Comparison of ENCODE assay signal across 28 mouse cellular contexts in genomic region chr9:96716735-96717444, GRCm38 (mm10).
"Had no signal": no experiment of that assay in that cellular context is flagged by ENCODE, and none has a peak within 500 bp of the region (broad histone marks: within the 10 kb centered on the region; RNA-seq: fewer than 3 reads in every experiment).

No protein-coding gene starts in this region.

- H3K36me3 ChIP-seq: hindbrain, embryonic 10.5 days; hindbrain, embryonic 12.5 days; intestine, embryonic 15.5 days; limb, embryonic 12.5 days had no signal

- H3K9me3 ChIP-seq: heart, embryonic 13.5 days; heart, embryonic 15.5 days; hindbrain, embryonic 10.5 days; hindbrain, embryonic 12.5 days; intestine, embryonic 15.5 days; limb, embryonic 10.5 days; limb, embryonic 12.5 days; liver, embryonic 13.5 days; liver, embryonic 15.5 days had no signal

- DNase-seq: gastrocnemius, adult 2 months; gastrocnemius, postnatal 10 days; gastrocnemius, postnatal 25 days; heart, postnatal 10 days; heart, postnatal 4 days; kidney, adult 18-20 months; kidney, adult 8-10 months; kidney, postnatal 25 days; kidney, postnatal 4 days; liver; liver, embryonic 13.5 days; liver, postnatal 0 days had no signal

- H3K9ac ChIP-seq: heart, embryonic 15.5 days; hindbrain, embryonic 12.5 days; hindbrain, embryonic 14.5 days; intestine, embryonic 15.5 days; limb, embryonic 12.5 days; liver, embryonic 13.5 days; liver, embryonic 15.5 days; liver, postnatal 0 days had no signal

- H3K4me2 ChIP-seq: heart, embryonic 11.5 days; heart, embryonic 13.5 days; heart, embryonic 15.5 days; hindbrain, embryonic 12.5 days; hindbrain, embryonic 14.5 days; intestine, embryonic 15.5 days; limb, embryonic 12.5 days; liver, embryonic 11.5 days; liver, embryonic 13.5 days; liver, embryonic 15.5 days had no signal

- H3K27ac ChIP-seq: gastrocnemius, adult 2 months; heart, embryonic 15.5 days; hindbrain, embryonic 10.5 days; hindbrain, embryonic 12.5 days; hindbrain, embryonic 14.5 days; intestine, embryonic 15.5 days; layer of hippocampus, adult 2 months; left cerebral cortex, adult 2 months; limb, embryonic 10.5 days; limb, embryonic 12.5 days; liver, embryonic 13.5 days; liver, embryonic 15.5 days had no signal

- ATAC-seq: hindbrain, embryonic 16.5 days; inflammation-experienced regulatory T-cells, adult 6 months; intestine, embryonic 15.5 days; intestine, postnatal 0 days; liver, postnatal 0 days had no signal

- H3K4me3 ChIP-seq: gastrocnemius, adult 2 months; heart, embryonic 13.5 days; heart, embryonic 15.5 days; hindbrain, embryonic 10.5 days; hindbrain, embryonic 12.5 days; intestine, embryonic 15.5 days; layer of hippocampus, adult 2 months; left cerebral cortex, adult 2 months; limb, embryonic 10.5 days; limb, embryonic 12.5 days; liver, embryonic 13.5 days; liver, embryonic 15.5 days had no signal

- H3K27me3 ChIP-seq: heart, embryonic 13.5 days; heart, embryonic 15.5 days; hindbrain, embryonic 12.5 days; intestine, embryonic 15.5 days; limb, embryonic 12.5 days; liver, embryonic 13.5 days; liver, embryonic 15.5 days had no signal
